Mouse (Mus musculus) left cerebral cortex, adult 18-20 months (tissue): Measurements from ENCODE around the gene Glcci1. TPM values are rescaled to one million over a fixed set of nuclear protein-coding genes. Genes with fewer than 3 reads are reported as not detected.
"Not testable (repeated sequence)": the region's sequence is repeated elsewhere in the genome, so short reads cannot be mapped to it uniquely, and the experiment has no call there.

ENCODE experiments used
- DNase-seq, 2 experiments: peaks; one replicate each; pipeline ENCODE4 v3.0.0; 2021 to 2022; ENCODE audit warnings: low spot score in 2 of 2, mixed read lengths in 1 of 2
- total RNA-seq, 2 experiments: library from RNA; stranded (reverse); gene quantifications; 2 replicates each; pipeline ENCODE4 v1.2.3; 2021

The Glcci1 gene
- total RNA-seq, 2 experiments from 2014 or later, result 175 to 183 TPM

- no peak for DNase-seq
These were observed 14.1 kb upstream of the Glcci1 start for GRCm38 (mm10) chr6:8495109-8495826.

- no peak for DNase-seq
These were observed 13.6 kb upstream of the Glcci1 start for GRCm38 (mm10) chr6:8495827-8496222.

- DNase-seq, result no peak
These were observed 12.0 kb upstream of the Glcci1 start for GRCm38 (mm10) chr6:8497234-8497867.

- DNase-seq, result no peak
These were observed 11.5 kb upstream of the Glcci1 start for GRCm38 (mm10) chr6:8497868-8498257.

- DNase-seq, result no peak
These were observed 10.4 kb upstream of the Glcci1 start for GRCm38 (mm10) chr6:8498961-8499360.

GRCm38 (mm10) chr6:8503953-8504352 is 5.4 kb upstream of the Glcci1 start:
- no peak for DNase-seq

- no peak for DNase-seq
These were observed 4.7 kb upstream of the Glcci1 start for GRCm38 (mm10) chr6:8504521-8505228.

- DNase-seq, result no peak
These were observed 2.8 kb upstream of the Glcci1 start for GRCm38 (mm10) chr6:8506631-8507030.

- peak; percentile 97 to 99 for DNase-seq
These were observed 390 bp upstream of the Glcci1 start for GRCm38 (mm10) chr6:8508883-8509536.

- DNase-seq, result peak; percentile 16 to 46
These were observed 812 bp downstream of the Glcci1 start for GRCm38 (mm10) chr6:8509961-8510863.

GRCm38 (mm10) chr6:8510864-8511428 is 1.5 kb downstream of the Glcci1 start:
- DNase-seq, result no peak

GRCm38 (mm10) chr6:8511447-8511846 is 2.0 kb downstream of the Glcci1 start:
- DNase-seq, result no peak

- DNase-seq, result no peak
These were observed 3.0 kb downstream of the Glcci1 start for GRCm38 (mm10) chr6:8512416-8512815.

GRCm38 (mm10) chr6:8519687-8520086 is 10.3 kb downstream of the Glcci1 start:
- DNase-seq, result no peak

GRCm38 (mm10) chr6:8521231-8521630 is 11.8 kb downstream of the Glcci1 start:
- no peak for DNase-seq

- DNase-seq, result no peak
These were observed 15.3 kb downstream of the Glcci1 start for GRCm38 (mm10) chr6:8524717-8525116.

GRCm38 (mm10) chr6:8531104-8531894 is 21.9 kb downstream of the Glcci1 start:
- DNase-seq, result no peak

- DNase-seq, result no peak
These were observed 27.5 kb downstream of the Glcci1 start for GRCm38 (mm10) chr6:8536944-8537343.

GRCm38 (mm10) chr6:8541531-8541930 is 32.1 kb downstream of the Glcci1 start:
- not testable (repeated sequence) for DNase-seq
